Mouse (Mus musculus): ENCODE measurements around the gene Pwwp2b. TPM values are rescaled to one million over a fixed set of nuclear protein-coding genes. Genes with fewer than 3 reads are reported as not detected.
A peak's percentile ranks its signal among the peaks of the same experiment; 100 is the strongest.

Pwwp2b gene
- total RNA-seq (2022): 10 to 100 TPM in 2 of 4 experiments, 1 to 10 TPM in 2; 8.1 to 12.5 (median 10.0) TPM

DNA sequence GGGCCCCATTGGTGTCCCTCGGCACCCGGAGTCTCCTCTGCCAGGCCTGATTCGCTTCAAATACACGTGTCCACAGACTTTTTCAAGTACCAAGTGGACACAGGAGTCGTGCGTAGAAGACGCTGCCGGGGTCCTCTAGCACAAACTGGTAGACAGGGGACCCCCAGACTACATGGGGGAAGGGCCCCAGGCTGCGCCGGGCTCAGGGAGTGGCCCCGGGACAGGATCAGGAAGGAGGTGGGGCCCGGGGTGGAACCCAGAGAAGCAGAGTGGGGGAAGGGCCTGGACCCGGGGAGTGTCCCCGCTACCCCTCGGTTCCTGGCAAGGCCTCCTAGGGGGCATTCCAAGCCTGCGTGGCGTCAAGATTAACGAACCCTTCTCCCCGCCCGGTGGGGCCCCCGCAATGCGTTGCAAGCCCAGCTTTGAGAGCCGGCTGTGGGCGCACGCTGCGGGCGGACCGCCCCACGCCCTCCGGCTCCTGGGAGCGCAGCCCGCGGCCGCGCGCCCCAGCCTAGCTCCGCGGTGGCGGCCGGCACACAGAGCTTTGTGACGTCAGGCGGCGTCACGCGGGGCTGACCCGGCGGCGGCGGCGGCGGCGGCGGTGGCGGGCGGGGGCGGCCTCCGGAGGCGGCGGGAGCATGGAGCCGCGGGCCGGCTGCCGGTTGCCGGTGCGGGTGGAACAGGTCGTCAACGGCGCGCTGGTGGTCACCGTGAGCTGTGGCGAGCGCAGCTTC is at the start of gene Pwwp2b:
Pwwp2b (plus strand) TSS at position 602 of the 734 bp plus-strand sequence.
- DNase-seq (ENCODE audit: low spot score): peak; percentile 90

DNA sequence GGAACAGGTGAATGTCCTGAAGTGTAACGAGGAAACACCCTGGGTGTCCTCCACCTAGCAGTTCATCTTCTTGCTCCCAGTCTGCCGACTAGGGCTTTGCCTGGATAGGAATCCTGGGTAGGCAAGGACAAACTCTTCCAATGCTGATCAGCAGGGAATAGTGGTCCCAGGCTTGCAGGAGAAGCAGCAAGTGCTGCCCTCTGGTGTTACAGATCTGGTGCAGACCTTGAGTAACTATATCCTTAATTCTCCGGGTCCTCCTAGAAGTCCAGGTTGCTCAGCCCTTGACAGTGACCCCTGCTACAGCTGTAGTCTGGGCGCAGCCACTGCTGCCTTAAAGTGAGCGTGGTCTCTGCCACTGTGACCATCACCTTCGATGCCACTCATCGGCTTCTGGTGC is 48.2 kb upstream of the Pwwp2b start:
- peak; percentile 30 for DNase-seq (ENCODE audit: low spot score)

DNA sequence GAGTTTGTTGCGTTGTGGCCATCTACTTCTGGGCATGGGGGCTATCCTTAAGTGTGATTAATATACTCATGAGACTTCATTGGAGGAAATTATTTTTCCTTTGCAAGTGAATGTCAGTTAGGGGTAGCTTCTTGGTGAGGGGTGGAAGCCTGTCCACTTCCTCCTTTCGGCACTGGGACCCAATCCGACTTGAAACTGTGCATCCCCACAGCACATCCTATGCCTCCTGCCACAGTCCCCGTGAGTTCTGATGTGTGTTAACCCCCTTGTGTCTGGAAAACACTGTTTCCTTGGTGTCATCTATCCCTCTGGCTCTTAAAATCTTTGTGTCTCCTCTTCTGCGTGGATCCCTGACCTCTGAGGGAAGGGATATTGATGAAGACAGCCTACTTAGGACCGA is 47.1 kb upstream of the Pwwp2b start:
- DNase-seq (ENCODE audit: low spot score): no peak

GRCm38 (mm10) chr7:139208023-139208772 is 40.1 kb upstream of the Pwwp2b start:
- peak; percentile 27 for DNase-seq (ENCODE audit: low spot score)

- DNase-seq (ENCODE audit: low spot score): no peak
Observed at GRCm38 (mm10) chr7:139208773-139209095, 39.5 kb upstream of the Pwwp2b start.

DNA sequence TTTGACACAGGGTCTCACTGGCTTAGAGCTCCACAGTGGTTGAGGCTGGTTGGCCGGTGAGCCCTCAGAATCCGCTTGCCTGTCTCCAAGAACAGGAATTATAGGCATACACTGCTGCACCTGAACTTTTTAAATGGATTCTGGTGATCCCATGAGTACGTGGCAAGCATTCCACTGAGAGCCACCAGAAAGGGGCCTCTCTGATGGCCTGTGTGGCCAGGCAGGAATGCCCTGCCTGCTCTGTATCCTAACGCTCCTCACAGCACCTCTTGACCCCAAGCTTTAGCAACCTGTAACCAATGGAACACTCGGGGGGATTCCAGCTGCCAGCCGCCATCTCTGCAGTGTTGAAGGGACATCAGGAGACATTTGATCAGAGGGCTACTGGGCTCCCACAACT is 36.5 kb upstream of the Pwwp2b start:
- no peak for DNase-seq (ENCODE audit: low spot score)

GRCm38 (mm10) chr7:139212754-139213745 is 35.2 kb upstream of the Pwwp2b start, which contains the start of the genes Lrrc27 and Stk32c:
Lrrc27 (plus strand) TSS chr7:139212988.
Stk32c (minus strand) TSS chr7:139213307.
- DNase-seq (ENCODE audit: low spot score): peak; percentile 98

DNA sequence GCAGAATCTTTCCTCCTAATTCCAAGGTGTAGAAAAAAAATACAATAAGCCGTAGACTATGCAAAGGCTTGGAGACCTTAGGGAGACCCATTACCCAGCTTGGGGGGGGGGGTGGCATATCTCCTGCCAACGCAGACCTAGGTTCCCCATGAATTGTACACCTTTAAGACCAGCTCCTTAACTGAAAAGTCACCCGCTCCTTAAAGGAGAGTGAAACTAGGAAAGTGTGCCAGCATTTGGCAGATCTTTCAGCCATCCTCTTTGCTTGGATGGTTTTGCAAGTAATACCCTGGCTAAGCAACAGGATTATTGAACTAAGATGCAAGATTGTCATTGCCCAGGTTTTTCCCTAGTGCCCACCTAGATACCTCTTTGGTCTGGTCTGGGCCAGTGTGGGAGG is 34.5 kb upstream of the Pwwp2b start:
- DNase-seq (ENCODE audit: low spot score): no peak

- no peak for DNase-seq (ENCODE audit: low spot score)
Observed at GRCm38 (mm10) chr7:139214160-139214559, 34.1 kb upstream of the Pwwp2b start.

DNA sequence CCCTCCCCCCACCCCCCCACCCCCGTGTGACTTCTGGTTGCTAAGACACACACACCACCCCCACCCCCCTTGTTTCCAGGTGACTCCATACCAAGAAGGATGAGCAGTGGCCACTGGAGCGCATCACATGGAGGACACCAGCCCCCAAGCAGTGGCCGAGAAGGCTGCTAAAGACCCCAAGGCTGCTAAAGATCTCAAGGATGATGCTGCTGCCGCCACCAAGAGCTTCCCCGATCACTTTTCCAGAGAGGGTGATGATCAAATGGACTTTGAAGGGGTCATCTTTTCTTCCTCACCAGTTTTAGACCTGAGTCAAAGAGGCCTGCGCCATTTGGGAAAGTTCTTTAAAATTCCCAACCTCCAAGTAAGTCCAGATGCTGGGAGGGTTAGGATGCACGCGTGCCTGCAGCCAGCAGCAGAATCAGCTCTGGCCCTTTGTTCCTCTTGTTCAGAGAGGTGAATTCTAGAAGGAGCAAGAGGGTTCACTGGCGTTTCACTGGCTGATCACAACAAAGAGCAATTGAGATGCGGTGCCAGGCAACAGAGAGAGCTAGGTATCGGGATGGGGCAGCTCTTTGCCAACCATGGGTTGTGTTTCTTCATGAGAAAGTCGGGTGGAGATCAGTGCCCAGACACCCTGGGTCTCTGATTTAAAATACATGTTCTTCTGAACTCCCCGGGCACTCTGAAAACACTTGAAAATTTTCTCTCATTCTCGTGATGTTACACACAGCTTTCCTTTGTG is 33.5 kb upstream of the Pwwp2b start:
- no peak for DNase-seq (ENCODE audit: low spot score)

DNA sequence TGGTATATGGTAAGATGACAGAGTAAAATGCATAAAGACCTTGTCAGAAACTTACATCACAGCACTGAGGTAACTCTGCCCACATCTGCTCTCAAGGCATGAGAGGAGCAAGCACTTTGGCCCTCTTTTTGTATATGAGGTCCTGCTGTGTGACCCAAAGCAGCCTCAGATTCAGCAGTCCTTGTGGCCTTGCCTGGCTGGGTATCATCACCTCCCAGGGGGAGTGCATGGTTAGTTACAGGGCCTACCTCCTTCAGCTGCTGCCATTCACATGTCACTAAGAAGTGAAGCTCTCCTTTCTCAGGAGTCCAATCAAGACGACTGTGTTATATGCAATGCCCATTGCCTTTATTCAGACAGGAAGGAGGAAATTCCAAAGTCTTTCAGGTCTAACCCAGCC is 32.8 kb upstream of the Pwwp2b start:
- no peak for DNase-seq (ENCODE audit: low spot score)

GRCm38 (mm10) chr7:139215946-139216345 is 32.3 kb upstream of the Pwwp2b start:
- DNase-seq (ENCODE audit: low spot score): no peak

- no peak for DNase-seq (ENCODE audit: low spot score)
Observed at GRCm38 (mm10) chr7:139216464-139216863, 31.8 kb upstream of the Pwwp2b start.

GRCm38 (mm10) chr7:139217046-139217445 is 31.2 kb upstream of the Pwwp2b start:
- DNase-seq (ENCODE audit: low spot score): no peak

DNA sequence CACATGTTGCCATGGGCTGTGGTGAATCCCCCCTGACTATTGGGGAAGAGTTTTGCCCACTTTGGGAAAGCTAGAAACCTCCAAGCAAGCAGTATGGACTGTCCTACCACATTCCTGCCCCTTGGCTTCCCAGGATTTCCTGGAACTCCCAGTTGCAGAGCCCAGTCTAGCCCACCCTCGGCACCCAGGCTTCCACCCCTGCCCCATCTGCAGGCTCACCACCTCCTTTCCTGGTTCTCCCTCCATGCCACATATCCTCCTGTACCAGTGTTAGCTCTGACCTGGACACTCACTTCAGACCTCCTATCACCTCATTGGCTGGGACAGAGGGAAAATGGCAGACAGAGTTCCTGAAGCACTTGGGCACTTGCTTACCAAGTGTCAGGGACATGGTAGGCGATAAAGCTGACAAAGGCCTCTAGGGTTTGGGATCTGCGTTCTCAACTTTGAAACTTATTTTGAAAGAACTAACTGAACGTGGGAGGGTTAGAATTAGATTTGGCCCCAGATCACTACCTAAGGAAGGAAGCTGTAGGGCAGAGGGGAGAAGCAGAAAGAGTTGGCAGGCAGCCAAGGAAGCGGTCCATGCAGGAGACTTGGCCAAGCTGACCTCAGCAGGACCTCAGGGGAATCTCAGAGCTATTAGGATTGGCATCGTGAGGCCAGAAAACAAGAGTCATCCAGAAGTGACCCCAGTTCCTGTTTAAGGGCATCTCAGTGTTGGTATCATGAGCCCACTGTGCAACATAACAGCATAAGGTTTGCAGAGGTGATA is 29.5 kb upstream of the Pwwp2b start:
- DNase-seq (ENCODE audit: low spot score): no peak

GRCm38 (mm10) chr7:139219486-139219885 is 28.8 kb upstream of the Pwwp2b start:
- DNase-seq (ENCODE audit: low spot score): no peak

- peak; percentile 57 for DNase-seq (ENCODE audit: low spot score)
Observed at GRCm38 (mm10) chr7:139220303-139220702, 28.0 kb upstream of the Pwwp2b start.

GRCm38 (mm10) chr7:139221072-139221471 is 27.2 kb upstream of the Pwwp2b start:
- no peak for DNase-seq (ENCODE audit: low spot score)

- no peak for DNase-seq (ENCODE audit: low spot score)
Observed at GRCm38 (mm10) chr7:139221856-139222255, 26.4 kb upstream of the Pwwp2b start.

- DNase-seq (ENCODE audit: low spot score): no peak
Observed at GRCm38 (mm10) chr7:139222341-139222740, 25.9 kb upstream of the Pwwp2b start.

Data from heart, adult 8-10 months (tissue).